Mouse (Mus musculus) stomach, embryonic 16.5 days (tissue): ENCODE results near the gene Myrf. TPM values are rescaled to one million over a fixed set of nuclear protein-coding genes. Genes with fewer than 3 reads are reported as not detected.
A peak's percentile ranks its signal among the peaks of the same experiment; 100 is the strongest.

Experiments
- ATAC-seq: fragments of 200-750 bp; cut with Nextera tagmentation; 2 replicates; pipeline ENCODE4 v1.8.0; 2017; ENCODE audit warnings: moderate number of reproducible peaks, moderate TSS enrichment; ENCODE audit not compliant: insufficient read depth, low FRiP score
- H3K27ac ChIP-seq: fragments of 300-500 bp; sonication (generic); 2 replicates; pipeline ENCODE4 v1.5.1; 2014; ENCODE audit warnings: low read length
- H3K27me3 ChIP-seq: fragments of 300-500 bp; sonication (generic); 2 replicates; pipeline ENCODE4 v1.6.1; 2014; ENCODE audit warnings: low read length, control low read depth, mixed read lengths; ENCODE audit not compliant: control insufficient read depth, insufficient read depth
- H3K36me3 ChIP-seq: fragments of 300-500 bp; sonication (generic); 2 replicates; pipeline ENCODE4 v1.6.1; 2014; ENCODE audit warnings: low read length; ENCODE audit not compliant: control insufficient read depth, insufficient read depth
- H3K4me1 ChIP-seq: fragments of 300-500 bp; sonication (generic); 2 replicates; pipeline ENCODE4 v1.6.1; 2014; ENCODE audit warnings: low read length, control low read depth, mixed read lengths; ENCODE audit not compliant: control insufficient read depth, insufficient read depth
- H3K4me2 ChIP-seq: fragments of 300-500 bp; sonication (generic); 2 replicates; pipeline ENCODE4 v1.6.1; 2014; ENCODE audit warnings: low read depth, low read length, mixed read lengths
- H3K4me3 ChIP-seq: fragments of 300-500 bp; sonication (generic); replicated peaks from 2 replicates; pipeline ENCODE4 v1.5.1; 2014; ENCODE audit warnings: mild to moderate bottlenecking, low read length
- H3K9ac ChIP-seq: fragments of 300-500 bp; sonication (generic); 2 replicates; pipeline ENCODE4 v1.6.1; 2014; ENCODE audit warnings: low read length
- H3K9me3 ChIP-seq: fragments of 300-500 bp; sonication (generic); replicated peaks from 2 replicates; pipeline ENCODE4 v1.6.1; 2016; ENCODE audit warnings: low read length, control low read depth; ENCODE audit not compliant: control insufficient read depth
- WGBS: fragments of 180-500 bp; shearing (Covaris S2); extraction: QIAGEN DNeasy Blood & Tissue Kit; methylation state at CpG from one replicate; pipeline ENCODE4 v1.1.7; 2014; 5-methylcytosine and 5-hydroxymethylcytosine counted together
- polyA plus RNA-seq: library from polyadenylated mRNA; unstranded; fragments of >200 nt; fragmentation: Nextera tagmentation; extraction: Ambion mirVana; gene quantifications from 2 replicates; pipeline ENCODE4 v1.2.1, GENCODE M21; 2015

Myrf gene
- polyA plus RNA-seq, 1 experiment from 2014 or later, result 16.6 TPM

- peak; percentile 46 for ATAC-seq
- Histone ChIP-seq H3K9me3 (no peaks in the 10 kb centered on the region), H3K27me3 (no peaks in the 10 kb centered on the region), H3K27ac (peak overlapping the region; percentile 95), H3K36me3 (no peaks in the 10 kb centered on the region), H3K9ac (peak overlapping the region; percentile 55), H3K4me2 (peak overlapping the region; percentile 36), H3K4me1 (peaks cover 53% of the 10 kb centered on the region), H3K4me3 (peak overlapping the region; percentile 11; the same call in 1 of the 2 replicates)
- WGBS, result 22% methylated on average over 17 of the region's 17 CpGs
These were observed 36.8 kb upstream of the Myrf start for GRCm38 (mm10) chr19:10277331-10277730.

- Histone ChIP-seq H3K4me1 (peaks cover 47% of the 10 kb centered on the region), H3K9ac (peak overlapping the region; percentile 41), H3K4me2 (peak overlapping the region; percentile 1; the same call in 1 of the 2 replicates), H3K36me3 (no peaks in the 10 kb centered on the region), H3K9me3 (no peaks in the 10 kb centered on the region), H3K4me3 (no peak overlapping the region), H3K27me3 (no peaks in the 10 kb centered on the region), H3K27ac (peak overlapping the region; percentile 95)
- no peak for ATAC-seq
- WGBS, result 66% methylated on average over 12 of the region's 12 CpGs
These were observed 36.1 kb upstream of the Myrf start for GRCm38 (mm10) chr19:10276483-10277144.

GRCm38 (mm10) chr19:10274056-10274455 is 33.5 kb upstream of the Myrf start:
- H3K27ac ChIP-seq, result no peak overlapping the region
- H3K27me3 ChIP-seq, result no peaks in the 10 kb centered on the region
- 0 out of 2 replicates have a peak overlapping the region, but pooled peaks have one; percentile 37 for H3K9ac ChIP-seq
- H3K9me3 ChIP-seq, result no peaks in the 10 kb centered on the region
- H3K4me1 ChIP-seq, result peaks cover 37% of the 10 kb centered on the region
- WGBS, result 43% methylated on average over 5 of the region's 5 CpGs
- H3K36me3 ChIP-seq, result no peaks in the 10 kb centered on the region
- ATAC-seq, result no peak
- H3K4me2 ChIP-seq, result no peak overlapping the region
- H3K4me3 ChIP-seq, result no peak overlapping the region

GRCm38 (mm10) chr19:10272746-10273145 is 32.2 kb upstream of the Myrf start:
- no peaks in the 10 kb centered on the region for H3K27me3 ChIP-seq
- WGBS, result 28% methylated on average over 11 of the region's 11 CpGs
- peak overlapping the region; percentile 37; the same call in 1 of the 2 replicates for H3K27ac ChIP-seq
- H3K9me3 ChIP-seq, result no peaks in the 10 kb centered on the region
- peak overlapping the region; percentile 60 for H3K9ac ChIP-seq
- peak; percentile 36; the same call in 1 of the 2 replicates for ATAC-seq
- H3K4me2 ChIP-seq, result peak overlapping the region; percentile 30
- H3K4me1 ChIP-seq, result peaks cover 26% of the 10 kb centered on the region
- H3K36me3 ChIP-seq, result no peaks in the 10 kb centered on the region
- H3K4me3 ChIP-seq, result no peak overlapping the region

GRCm38 (mm10) chr19:10271592-10271991 is 31.0 kb upstream of the Myrf start:
- H3K27ac ChIP-seq, result no peak overlapping the region
- no peak overlapping the region for H3K9ac ChIP-seq
- no peaks in the 10 kb centered on the region for H3K27me3 ChIP-seq
- peaks cover 28% of the 10 kb centered on the region for H3K4me1 ChIP-seq
- no peaks in the 10 kb centered on the region for H3K9me3 ChIP-seq
- WGBS, result 84% methylated on average over 7 of the region's 7 CpGs
- no peak overlapping the region for H3K4me3 ChIP-seq
- H3K36me3 ChIP-seq, result no peaks in the 10 kb centered on the region
- H3K4me2 ChIP-seq, result no peak overlapping the region
- no peak for ATAC-seq

GRCm38 (mm10) chr19:10270356-10270755 is 29.8 kb upstream of the Myrf start:
- H3K4me2 ChIP-seq, result no peak overlapping the region
- H3K36me3 ChIP-seq, result no peaks in the 10 kb centered on the region
- H3K9me3 ChIP-seq, result no peaks in the 10 kb centered on the region
- no peaks in the 10 kb centered on the region for H3K27me3 ChIP-seq
- WGBS, result 77% methylated on average over 5 of the region's 5 CpGs
- H3K4me1 ChIP-seq, result peaks cover 34% of the 10 kb centered on the region
- no peak overlapping the region for H3K27ac ChIP-seq
- no peak overlapping the region for H3K9ac ChIP-seq
- ATAC-seq, result no peak
- H3K4me3 ChIP-seq, result no peak overlapping the region

- Histone ChIP-seq H3K27ac (no peak overlapping the region), H3K36me3 (no peaks in the 10 kb centered on the region), H3K4me3 (no peak overlapping the region), H3K4me1 (peaks cover 30% of the 10 kb centered on the region), H3K27me3 (no peaks in the 10 kb centered on the region), H3K4me2 (no peak overlapping the region), H3K9ac (no peak overlapping the region), H3K9me3 (no peaks in the 10 kb centered on the region)
- ATAC-seq, result no peak
- WGBS, result 83% methylated on average over 15 of the region's 15 CpGs
These were observed 28.3 kb upstream of the Myrf start for GRCm38 (mm10) chr19:10268851-10269250.

GRCm38 (mm10) chr19:10267953-10268352 is 27.4 kb upstream of the Myrf start:
- peak; percentile 52; the same call in 1 of the 2 replicates for ATAC-seq

GRCm38 (mm10) chr19:10267057-10267456 is 26.5 kb upstream of the Myrf start:
- Histone ChIP-seq H3K4me1 (peaks cover 15% of the 10 kb centered on the region), H3K4me3 (no peak overlapping the region), H3K9ac (peak overlapping the region; percentile 49), H3K27ac (peak overlapping the region; percentile 76), H3K4me2 (no peak overlapping the region), H3K9me3 (no peaks in the 10 kb centered on the region), H3K36me3 (no peaks in the 10 kb centered on the region), H3K27me3 (no peaks in the 10 kb centered on the region; the same call in 1 of the 2 replicates)
- WGBS, result 36% methylated on average over 15 of the region's 15 CpGs
- ATAC-seq, result peak; percentile 15; the same call in 1 of the 2 replicates

More at GRCm38 (mm10) chr19:10267953-10268352, 27.4 kb upstream of the Myrf start:
- WGBS, result 72% methylated on average over 10 of the region's 10 CpGs
- Histone ChIP-seq H3K27me3 (no peaks in the 10 kb centered on the region), H3K9me3 (no peaks in the 10 kb centered on the region), H3K4me3 (no peak overlapping the region), H3K9ac (no peak overlapping the region), H3K4me1 (peaks cover 21% of the 10 kb centered on the region), H3K36me3 (no peaks in the 10 kb centered on the region), H3K4me2 (no peak overlapping the region), H3K27ac (no peak overlapping the region)
